Mouse (Mus musculus) midbrain, embryonic 14.5 days (tissue): ENCODE measurements around the gene Srp14. TPM values are rescaled to one million over a fixed set of nuclear protein-coding genes. Genes with fewer than 3 reads are reported as not detected.
A peak's percentile ranks its signal among the peaks of the same experiment; 100 is the strongest.

ENCODE experiments used
- ATAC-seq: fragments of 200-750 bp; cut with Nextera tagmentation; 2 replicates; pipeline ENCODE4 v1.8.0; 2017; ENCODE audit warnings: moderate number of reproducible peaks, moderate library complexity; ENCODE audit not compliant: low FRiP score, low TSS enrichment
- DNase-seq: peaks from one replicate; pipeline ENCODE4 v3.0.0-alpha.2; 2015
- H3K27ac ChIP-seq: fragments of 300-500 bp; sonication (generic); replicated peaks from 2 replicates; pipeline ENCODE4 v1.5.1; 2014; ENCODE audit warnings: mild to moderate bottlenecking, low read depth, low read length, moderate library complexity
- H3K27me3 ChIP-seq: fragments of 300-500 bp; sonication (generic); 2 replicates; pipeline ENCODE4 v1.6.1; 2014; ENCODE audit warnings: low read length, control low read depth, mixed read lengths; ENCODE audit not compliant: control insufficient read depth, insufficient read depth
- H3K36me3 ChIP-seq: fragments of 300-500 bp; sonication (generic); 2 replicates; pipeline ENCODE4 v1.6.1; 2014; ENCODE audit warnings: low read length, control low read depth; ENCODE audit not compliant: control insufficient read depth, insufficient read depth
- H3K4me1 ChIP-seq: fragments of 300-500 bp; sonication (generic); 2 replicates; pipeline ENCODE4 v1.6.1; 2014; ENCODE audit warnings: mild to moderate bottlenecking, antibody characterized with exemption, low read length, control low read depth; ENCODE audit not compliant: control insufficient read depth, insufficient read depth
- H3K4me2 ChIP-seq: fragments of 300-500 bp; sonication (generic); 2 replicates; pipeline ENCODE4 v1.6.1; 2014; ENCODE audit warnings: mild to moderate bottlenecking, low read length, moderate library complexity
- H3K4me3 ChIP-seq: fragments of 300-500 bp; sonication (generic); replicated peaks from 2 replicates; pipeline ENCODE4 v1.5.1; 2014; ENCODE audit warnings: low read depth, low read length
- H3K9ac ChIP-seq: fragments of 300-500 bp; sonication (generic); replicated peaks from 2 replicates; pipeline ENCODE4 v1.6.1; 2014; ENCODE audit warnings: mild to moderate bottlenecking, low read length, moderate library complexity
- H3K9me3 ChIP-seq: fragments of 300-500 bp; sonication (generic); 2 replicates; pipeline ENCODE4 v1.6.1; 2016; ENCODE audit warnings: low read length, control low read depth, mixed read lengths; ENCODE audit not compliant: control insufficient read depth
- WGBS: fragments of 180-500 bp; shearing (Covaris S2); extraction: QIAGEN DNeasy Blood & Tissue Kit; methylation state at CpG from one replicate; pipeline ENCODE4 v1.1.7; 2014; 5-methylcytosine and 5-hydroxymethylcytosine counted together
- polyA plus RNA-seq: library from polyadenylated mRNA; unstranded; fragments of >200 nt; fragmentation: Nextera tagmentation; extraction: Ambion mirVana; gene quantifications from 2 replicates; pipeline ENCODE4 v1.2.1, GENCODE M21; 2014

The Srp14 gene
- polyA plus RNA-seq, 1 experiment from 2014 or later, result 327 TPM

DNA sequence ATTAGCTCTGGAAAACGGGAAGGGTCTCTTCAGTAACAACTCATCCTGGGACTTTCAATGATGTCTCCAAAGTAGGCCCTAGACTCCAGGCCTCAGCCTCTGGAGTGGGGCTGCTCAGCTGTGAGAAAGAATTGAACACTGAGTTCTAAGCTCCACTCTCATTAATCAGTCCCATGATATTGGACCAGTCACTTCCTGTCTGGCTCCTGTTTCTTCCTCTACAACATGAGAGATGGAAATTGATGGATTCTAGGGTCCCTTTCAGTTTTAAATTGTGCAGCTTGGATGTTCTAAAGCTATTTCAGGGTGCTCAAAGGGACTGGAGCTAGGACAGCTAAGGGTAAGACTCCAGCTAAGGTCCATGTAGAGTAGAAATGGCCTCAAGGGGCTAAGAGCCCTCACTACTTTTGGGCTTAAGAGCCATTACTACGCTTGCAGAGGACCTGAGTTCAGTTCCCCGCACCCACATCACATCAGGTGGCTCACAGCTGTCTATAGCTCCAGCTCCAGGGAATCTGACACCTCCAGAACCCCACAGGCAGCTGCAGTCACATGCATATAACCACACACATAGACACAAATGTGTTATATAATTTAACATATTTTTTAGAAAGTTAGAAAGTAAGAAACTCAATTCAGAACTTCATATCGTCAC is 12.4 kb upstream of the Srp14 start:
- no peak for DNase-seq
- H3K36me3 ChIP-seq, result no peaks in the 10 kb centered on the region
- WGBS, result 86% methylated on average over 4 of the region's 4 CpGs
- no peak overlapping the region for H3K4me2 ChIP-seq
- H3K27me3 ChIP-seq, result no peaks in the 10 kb centered on the region
- H3K4me1 ChIP-seq, result no peaks in the 10 kb centered on the region
- no peak overlapping the region for H3K4me3 ChIP-seq
- no peak for ATAC-seq
- no peak overlapping the region for H3K9ac ChIP-seq
- H3K27ac ChIP-seq, result no peak overlapping the region
- H3K9me3 ChIP-seq, result no peaks in the 10 kb centered on the region

DNA sequence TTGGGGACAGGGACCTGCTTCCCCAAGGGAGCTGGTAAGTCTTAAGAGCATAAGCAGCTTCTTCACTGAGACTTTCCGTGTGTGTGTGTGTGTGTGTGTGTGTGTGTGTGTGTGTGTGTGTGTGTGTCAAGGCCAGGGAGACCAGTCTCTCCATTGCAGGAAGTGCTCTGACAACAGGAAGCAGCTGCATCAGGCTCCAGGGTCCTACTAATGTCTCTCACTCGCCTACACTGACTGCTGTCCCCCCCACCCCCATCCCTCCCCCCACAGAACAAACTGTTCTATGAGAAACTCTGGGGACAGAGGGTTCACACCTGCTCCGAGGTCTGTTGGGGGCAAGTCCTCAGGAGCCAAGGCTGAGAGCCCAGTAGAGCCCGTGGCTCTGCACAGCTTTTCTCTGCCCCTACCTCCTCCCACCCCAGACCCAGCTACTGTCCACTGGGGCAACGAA is 11.8 kb upstream of the Srp14 start:
- Histone ChIP-seq H3K4me1 (no peaks in the 10 kb centered on the region), H3K27ac (no peak overlapping the region), H3K27me3 (no peaks in the 10 kb centered on the region), H3K4me2 (no peak overlapping the region), H3K9ac (no peak overlapping the region), H3K4me3 (no peak overlapping the region), H3K9me3 (no peaks in the 10 kb centered on the region), H3K36me3 (no peaks in the 10 kb centered on the region)
- no peak for ATAC-seq
- DNase-seq, result no peak
- 55% methylated on average over 5 of the region's 5 CpGs for WGBS

- H3K4me2 ChIP-seq, result no peak overlapping the region
- DNase-seq (peak; percentile 22), ATAC-seq (no peak)
- H3K36me3 ChIP-seq, result no peaks in the 10 kb centered on the region
- no peak overlapping the region for H3K9ac ChIP-seq
- no peaks in the 10 kb centered on the region for H3K27me3 ChIP-seq
- H3K27ac ChIP-seq, result no peak overlapping the region
- H3K4me1 ChIP-seq, result no peaks in the 10 kb centered on the region
- no peaks in the 10 kb centered on the region for H3K9me3 ChIP-seq
- no peak overlapping the region for H3K4me3 ChIP-seq
- 54% methylated on average over 12 of the region's 12 CpGs for WGBS
Measured at GRCm38 (mm10) chr2:118490241-118491091, 11.0 kb upstream of the Srp14 start.

- DNase-seq, result no peak
- Histone ChIP-seq H3K9me3 (no peaks in the 10 kb centered on the region), H3K4me3 (no peak overlapping the region), H3K27ac (no peak overlapping the region), H3K4me1 (no peaks in the 10 kb centered on the region), H3K27me3 (no peaks in the 10 kb centered on the region), H3K36me3 (no peaks in the 10 kb centered on the region), H3K4me2 (no peak overlapping the region), H3K9ac (no peak overlapping the region)
- WGBS, result 68% methylated on average over 3 of the region's 3 CpGs
- ATAC-seq, result no peak
Measured at GRCm38 (mm10) chr2:118487806-118488205, 8.3 kb upstream of the Srp14 start.

DNA sequence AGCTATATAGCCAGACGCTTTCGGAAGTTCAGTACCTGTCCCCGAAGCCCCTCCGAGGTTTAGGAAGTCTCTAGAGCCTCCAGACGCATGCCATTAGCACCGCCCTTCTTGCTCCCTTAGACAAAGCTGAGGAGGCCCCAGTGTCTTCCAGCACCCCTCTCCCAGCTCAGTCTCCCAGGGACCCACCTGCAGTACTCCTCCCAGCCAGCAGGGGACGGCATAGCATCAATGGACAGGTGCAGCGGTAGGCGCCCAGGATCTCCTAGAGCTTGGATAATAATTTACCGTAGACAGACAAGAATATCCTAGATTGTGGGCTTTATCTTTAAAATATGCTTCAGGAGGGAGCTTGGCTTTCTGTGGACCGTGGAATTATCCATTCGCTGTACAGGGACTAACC is 7.4 kb upstream of the Srp14 start:
- Histone ChIP-seq H3K4me1 (no peaks in the 10 kb centered on the region), H3K9me3 (no peaks in the 10 kb centered on the region), H3K36me3 (no peaks in the 10 kb centered on the region), H3K9ac (no peak overlapping the region), H3K27ac (no peak overlapping the region), H3K4me2 (no peak overlapping the region), H3K27me3 (no peaks in the 10 kb centered on the region), H3K4me3 (no peak overlapping the region)
- ATAC-seq (no peak; the same call in 1 of the 2 replicates), DNase-seq (peak; percentile 70)
- 12% methylated on average over 12 of the region's 12 CpGs for WGBS

DNA sequence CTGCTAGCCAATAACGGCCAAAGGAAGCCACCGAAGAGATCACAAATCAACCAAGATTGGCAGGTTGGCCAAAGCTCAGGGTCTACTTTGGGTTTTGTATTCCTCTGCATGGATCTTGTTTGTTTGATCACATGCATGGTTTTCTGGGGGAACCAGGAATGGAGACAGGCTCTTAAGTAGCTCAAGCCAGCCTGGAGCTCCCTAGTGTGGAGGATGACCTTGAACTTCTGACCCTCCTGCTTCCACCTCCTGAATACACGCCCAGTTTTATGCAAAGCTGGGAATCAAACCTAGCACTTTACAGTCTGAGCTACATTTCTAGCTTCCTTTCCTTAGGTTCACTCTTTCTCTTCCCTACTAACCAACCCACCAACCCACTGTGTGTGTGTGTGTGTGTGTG is 5.9 kb upstream of the Srp14 start:
- Histone ChIP-seq H3K27ac (no peak overlapping the region), H3K4me2 (no peak overlapping the region), H3K9me3 (no peaks in the 10 kb centered on the region), H3K27me3 (no peaks in the 10 kb centered on the region), H3K4me3 (no peak overlapping the region), H3K4me1 (no peaks in the 10 kb centered on the region), H3K9ac (no peak overlapping the region), H3K36me3 (no peaks in the 10 kb centered on the region)
- WGBS, result 86% methylated on average over 3 of the region's 3 CpGs
- DNase-seq (no peak), ATAC-seq (no peak)

GRCm38 (mm10) chr2:118484386-118484898 is 4.9 kb upstream of the Srp14 start:
- Histone ChIP-seq H3K27me3 (no peaks in the 10 kb centered on the region), H3K27ac (no peak overlapping the region), H3K9ac (no peak overlapping the region), H3K9me3 (no peaks in the 10 kb centered on the region), H3K36me3 (no peaks in the 10 kb centered on the region), H3K4me3 (no peak overlapping the region), H3K4me1 (no peaks in the 10 kb centered on the region), H3K4me2 (no peak overlapping the region)
- ATAC-seq (no peak), DNase-seq (no peak)
- 87% methylated on average over 9 of the region's 9 CpGs for WGBS

- Histone ChIP-seq H3K27me3 (no peaks in the 10 kb centered on the region), H3K9me3 (no peaks in the 10 kb centered on the region), H3K4me3 (no peak overlapping the region), H3K36me3 (no peaks in the 10 kb centered on the region), H3K4me1 (peaks cover 6% of the 10 kb centered on the region), H3K9ac (no peak overlapping the region), H3K4me2 (no peak overlapping the region), H3K27ac (no peak overlapping the region)
- DNase-seq (no peak), ATAC-seq (no peak)
- WGBS, result 80% methylated on average over 5 of the region's 5 CpGs
Measured at GRCm38 (mm10) chr2:118483032-118483431, 3.5 kb upstream of the Srp14 start.
